Mouse (Mus musculus): ENCODE measurements around the gene Gm49601.

DNA sequence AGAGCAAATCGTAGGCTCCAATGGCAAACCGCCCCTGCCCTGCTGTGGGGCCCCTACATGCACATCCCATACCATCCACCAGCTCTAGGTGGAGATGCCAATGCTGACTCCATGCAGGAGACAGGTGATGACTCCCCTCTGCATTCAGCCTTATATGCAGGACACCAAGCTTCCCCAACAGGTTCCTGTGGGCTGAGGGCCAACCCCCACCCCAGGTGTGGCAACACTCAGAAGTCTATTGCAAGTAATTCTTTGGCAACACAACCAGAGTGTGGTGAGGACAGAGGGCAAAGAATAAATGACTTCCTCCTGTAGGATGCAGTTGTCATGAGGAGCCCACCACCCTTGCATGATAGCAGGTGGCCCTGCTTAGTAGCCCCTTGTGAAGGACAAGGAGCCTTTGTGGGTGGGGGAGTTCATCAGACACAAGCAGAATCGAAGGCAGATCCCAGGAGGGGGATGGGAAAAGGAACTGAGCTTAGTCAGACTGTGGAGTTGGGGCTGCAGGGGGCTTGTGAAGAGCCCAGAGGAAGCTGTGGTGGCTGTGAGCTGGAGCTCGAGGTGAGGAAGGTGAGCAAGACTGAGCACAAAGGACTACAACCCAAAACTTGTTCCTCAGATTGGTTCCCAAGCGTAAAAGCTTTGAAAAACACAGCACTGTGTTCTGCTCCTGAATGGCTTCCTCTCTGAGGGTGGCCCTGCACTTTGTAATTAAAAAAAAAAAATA, 29.3 kb upstream of the Gm49601 start:
- TF ChIP-seq POLR2A (IDR thresholded peaks at IDR 0.05; ENCODE audit: low read depth, low read length) (no peak), CTCF (IDR thresholded peaks at IDR 0.05; ENCODE audit: extremely low read depth, insufficient read length, insufficient replicate concordance, low read depth, low read length) (no peak)

Data from small intestine, adult 2 months (tissue).